Mouse (Mus musculus): ENCODE measurements around the gene Klc2. TPM values are rescaled to one million over a fixed set of nuclear protein-coding genes. Genes with fewer than 3 reads are reported as not detected.

Klc2 gene
- polyA plus RNA-seq, 1 experiment from 2014 or later = 19.8 TPM

GRCm38 (mm10) chr19:5098363-5099143 is 19.8 kb downstream of the Klc2 start, which contains the start of gene Cnih2:
Gene Cnih2, minus strand, starts transcription at chr19:5098521.
- peak; percentile 88 for DNase-seq (ENCODE audit: low spot score)
- no peak within 1 kb of the TSS; the same call in 1 of the 2 replicates for H3K27ac ChIP-seq (replicated peaks; ENCODE audit: low read depth, low read length)
- ATAC-seq (replicated peaks; ENCODE audit: insufficient number of reproducible peaks, low FRiP score, low TSS enrichment, low read depth) = peak; percentile 37; the same call in 1 of the 2 replicates
- H3K36me3 ChIP-seq (replicated peaks; ENCODE audit: control insufficient read depth, insufficient read depth, low read depth, low read length) = peaks cover 9% of the 10 kb centered on the region
- no peaks in the 10 kb centered on the region for H3K9me3 ChIP-seq (replicated peaks; ENCODE audit: control insufficient read depth, low read length)
- no peaks in the 10 kb centered on the region for H3K27me3 ChIP-seq (ENCODE audit: control insufficient read depth, insufficient read depth, low read length)
- H3K4me1 ChIP-seq (ENCODE audit: control insufficient read depth, insufficient read depth, low read length) = peaks cover 13% of the 10 kb centered on the region
- H3K9ac ChIP-seq (replicated peaks; ENCODE audit: low read length) = peak within 1 kb of the TSS; percentile 87
- H3K4me3 ChIP-seq (ENCODE audit: low read depth, low read length) = peak within 1 kb of the TSS; percentile 69
- H3K4me2 ChIP-seq (ENCODE audit: low read depth, low read length) = peak within 1 kb of the TSS; percentile 99
- 5% methylated on average over 23 of the region's 48 CpGs for WGBS

- Histone ChIP-seq H3K27ac (replicated peaks; ENCODE audit: low read depth, low read length) (no peak overlapping the region; the same call in 1 of the 2 replicates), H3K4me1 (ENCODE audit: control insufficient read depth, insufficient read depth, low read length) (peaks cover 13% of the 10 kb centered on the region), H3K27me3 (ENCODE audit: control insufficient read depth, insufficient read depth, low read length) (no peaks in the 10 kb centered on the region; the same call in 1 of the 2 replicates), H3K4me2 (ENCODE audit: low read depth, low read length) (peak overlapping the region; percentile 99), H3K4me3 (ENCODE audit: low read depth, low read length) (peak overlapping the region; percentile 69), H3K9me3 (replicated peaks; ENCODE audit: control insufficient read depth, low read length) (no peaks in the 10 kb centered on the region), H3K9ac (replicated peaks; ENCODE audit: low read length) (peak overlapping the region; percentile 87), H3K36me3 (replicated peaks; ENCODE audit: control insufficient read depth, insufficient read depth, low read depth, low read length) (peaks cover 9% of the 10 kb centered on the region)
- ATAC-seq (replicated peaks; ENCODE audit: insufficient number of reproducible peaks, low FRiP score, low TSS enrichment, low read depth) (0 out of 2 replicates have a peak, but pooled peaks have one; percentile 16), DNase-seq (ENCODE audit: low spot score) (peak; percentile 56)
- WGBS = 3% methylated on average over 24 of the region's 31 CpGs
These were observed 20.6 kb downstream of the Klc2 start for GRCm38 (mm10) chr19:5097521-5098362.

DNA sequence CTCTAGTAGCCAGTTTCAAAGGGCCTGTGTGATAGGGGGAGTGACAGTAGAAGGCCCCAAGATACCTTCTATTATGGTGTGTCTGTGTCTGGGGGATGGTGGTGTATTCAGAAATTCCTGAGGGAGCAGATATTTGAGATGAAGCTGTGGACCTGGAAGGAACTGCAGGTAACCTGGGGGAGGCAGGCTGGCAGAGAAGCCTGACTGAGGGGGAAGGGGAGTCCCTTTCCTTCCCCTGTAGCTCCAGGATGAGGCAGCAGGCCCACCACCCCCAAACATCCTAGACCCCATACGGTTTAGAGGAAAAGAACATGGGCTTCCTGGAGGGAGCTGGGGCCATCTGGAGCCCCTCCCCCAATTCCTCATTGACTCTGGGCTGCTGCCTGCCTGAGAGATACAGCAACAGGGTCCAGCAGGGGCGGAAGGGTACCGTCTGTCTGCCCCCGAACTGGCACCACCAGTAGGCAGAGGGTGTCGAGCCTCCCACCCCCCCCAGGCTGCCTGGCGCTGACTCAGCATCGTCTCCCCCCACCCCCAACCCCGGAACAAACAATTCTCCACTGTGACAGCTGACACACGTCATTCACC is 22.4 kb downstream of the Klc2 start:
- Histone ChIP-seq H3K27ac (replicated peaks; ENCODE audit: low read depth, low read length) (no peak overlapping the region), H3K27me3 (ENCODE audit: control insufficient read depth, insufficient read depth, low read length) (no peaks in the 10 kb centered on the region; the same call in 1 of the 2 replicates), H3K9ac (replicated peaks; ENCODE audit: low read length) (0 out of 2 replicates have a peak overlapping the region, but pooled peaks have one; percentile 35), H3K4me3 (ENCODE audit: low read depth, low read length) (no peak overlapping the region), H3K4me1 (ENCODE audit: control insufficient read depth, insufficient read depth, low read length) (peaks cover 13% of the 10 kb centered on the region), H3K9me3 (replicated peaks; ENCODE audit: control insufficient read depth, low read length) (no peaks in the 10 kb centered on the region), H3K36me3 (replicated peaks; ENCODE audit: control insufficient read depth, insufficient read depth, low read depth, low read length) (peaks cover 5% of the 10 kb centered on the region), H3K4me2 (ENCODE audit: low read depth, low read length) (no peak overlapping the region; the same call in 1 of the 2 replicates)
- ATAC-seq (replicated peaks; ENCODE audit: insufficient number of reproducible peaks, low FRiP score, low TSS enrichment, low read depth) (no peak), DNase-seq (ENCODE audit: low spot score) (no peak)
- WGBS = 11% methylated on average over 9 of the region's 9 CpGs

- Histone ChIP-seq H3K27ac (replicated peaks; ENCODE audit: low read depth, low read length) (no peak overlapping the region), H3K9me3 (replicated peaks; ENCODE audit: control insufficient read depth, low read length) (no peaks in the 10 kb centered on the region), H3K9ac (replicated peaks; ENCODE audit: low read length) (no peak overlapping the region), H3K4me1 (ENCODE audit: control insufficient read depth, insufficient read depth, low read length) (peaks cover 13% of the 10 kb centered on the region), H3K4me2 (ENCODE audit: low read depth, low read length) (no peak overlapping the region), H3K4me3 (ENCODE audit: low read depth, low read length) (peak overlapping the region; percentile 6; the same call in 1 of the 2 replicates), H3K36me3 (replicated peaks; ENCODE audit: control insufficient read depth, insufficient read depth, low read depth, low read length) (peaks cover under 1% of the 10 kb centered on the region), H3K27me3 (ENCODE audit: control insufficient read depth, insufficient read depth, low read length) (no peaks in the 10 kb centered on the region; the same call in 1 of the 2 replicates)
- WGBS = 45% methylated on average over 11 of the region's 11 CpGs
- ATAC-seq (replicated peaks; ENCODE audit: insufficient number of reproducible peaks, low FRiP score, low TSS enrichment, low read depth) = no peak; the same call in 1 of the 2 replicates
- no peak for DNase-seq (ENCODE audit: low spot score)
These were observed 23.5 kb downstream of the Klc2 start for GRCm38 (mm10) chr19:5094746-5095417.

DNA sequence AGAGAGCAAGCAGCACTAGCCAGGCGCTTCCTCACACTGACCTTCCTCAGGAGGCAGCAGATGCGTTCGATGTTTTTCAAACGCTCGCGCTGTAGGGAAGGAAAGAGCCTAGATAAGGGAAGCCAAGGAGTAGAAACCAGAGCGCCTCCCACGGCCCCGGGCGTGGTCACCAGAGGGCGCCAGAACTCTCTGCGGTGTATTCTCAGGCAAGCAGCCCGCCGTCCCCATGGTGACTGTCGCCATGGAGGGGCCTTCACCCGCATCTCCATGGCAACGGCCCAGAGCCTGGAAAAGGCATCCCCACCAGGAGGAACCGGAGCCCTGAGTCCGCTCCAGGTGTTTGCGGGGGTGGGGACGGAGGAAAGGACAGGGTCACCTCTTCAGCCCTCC is 24.1 kb downstream of the Klc2 start:
- Histone ChIP-seq H3K36me3 (replicated peaks; ENCODE audit: control insufficient read depth, insufficient read depth, low read depth, low read length) (no peaks in the 10 kb centered on the region), H3K4me2 (ENCODE audit: low read depth, low read length) (no peak overlapping the region), H3K9me3 (replicated peaks; ENCODE audit: control insufficient read depth, low read length) (no peaks in the 10 kb centered on the region), H3K4me3 (ENCODE audit: low read depth, low read length) (peak overlapping the region; percentile 6; the same call in 1 of the 2 replicates), H3K9ac (replicated peaks; ENCODE audit: low read length) (no peak overlapping the region), H3K27ac (replicated peaks; ENCODE audit: low read depth, low read length) (no peak overlapping the region), H3K4me1 (ENCODE audit: control insufficient read depth, insufficient read depth, low read length) (peaks cover 15% of the 10 kb centered on the region), H3K27me3 (ENCODE audit: control insufficient read depth, insufficient read depth, low read length) (no peaks in the 10 kb centered on the region; the same call in 1 of the 2 replicates)
- WGBS = 2% methylated on average over 21 of the region's 21 CpGs
- DNase-seq (ENCODE audit: low spot score) (peak; percentile 98), ATAC-seq (replicated peaks; ENCODE audit: insufficient number of reproducible peaks, low FRiP score, low TSS enrichment, low read depth) (peak; percentile 61)

GRCm38 (mm10) chr19:5093481-5094242 is 24.7 kb downstream of the Klc2 start:
- no peak for DNase-seq (ENCODE audit: low spot score)
- H3K9ac ChIP-seq (replicated peaks; ENCODE audit: low read length) = no peak overlapping the region
- 76% methylated on average over 12 of the region's 12 CpGs for WGBS
- H3K36me3 ChIP-seq (replicated peaks; ENCODE audit: control insufficient read depth, insufficient read depth, low read depth, low read length) = no peaks in the 10 kb centered on the region
- no peak overlapping the region for H3K4me3 ChIP-seq (ENCODE audit: low read depth, low read length)
- ATAC-seq (replicated peaks; ENCODE audit: insufficient number of reproducible peaks, low FRiP score, low TSS enrichment, low read depth) = 0 out of 2 replicates have a peak, but pooled peaks have one; percentile 1
- H3K4me1 ChIP-seq (ENCODE audit: control insufficient read depth, insufficient read depth, low read length) = peaks cover 15% of the 10 kb centered on the region
- no peaks in the 10 kb centered on the region; the same call in 1 of the 2 replicates for H3K27me3 ChIP-seq (ENCODE audit: control insufficient read depth, insufficient read depth, low read length)
- H3K9me3 ChIP-seq (replicated peaks; ENCODE audit: control insufficient read depth, low read length) = no peaks in the 10 kb centered on the region
- no peak overlapping the region for H3K27ac ChIP-seq (replicated peaks; ENCODE audit: low read depth, low read length)
- no peak overlapping the region for H3K4me2 ChIP-seq (ENCODE audit: low read depth, low read length)

GRCm38 (mm10) chr19:5092083-5092482 is 26.3 kb downstream of the Klc2 start:
- Histone ChIP-seq H3K9me3 (replicated peaks; ENCODE audit: control insufficient read depth, low read length) (no peaks in the 10 kb centered on the region), H3K27me3 (ENCODE audit: control insufficient read depth, insufficient read depth, low read length) (no peaks in the 10 kb centered on the region; the same call in 1 of the 2 replicates), H3K4me3 (ENCODE audit: low read depth, low read length) (no peak overlapping the region), H3K36me3 (replicated peaks; ENCODE audit: control insufficient read depth, insufficient read depth, low read depth, low read length) (no peaks in the 10 kb centered on the region), H3K9ac (replicated peaks; ENCODE audit: low read length) (no peak overlapping the region), H3K4me2 (ENCODE audit: low read depth, low read length) (no peak overlapping the region; the same call in 1 of the 2 replicates), H3K4me1 (ENCODE audit: control insufficient read depth, insufficient read depth, low read length) (peaks cover 17% of the 10 kb centered on the region), H3K27ac (replicated peaks; ENCODE audit: low read depth, low read length) (no peak overlapping the region)
- no peak for DNase-seq (ENCODE audit: low spot score)
- WGBS = 85% methylated on average over 9 of the region's 10 CpGs
- ATAC-seq (replicated peaks; ENCODE audit: insufficient number of reproducible peaks, low FRiP score, low TSS enrichment, low read depth) = no peak

Data from embryonic facial prominence, embryonic 11.5 days (tissue).